Mouse (Mus musculus) c-Kit-positive CD71-negative TER-119-negative erythroid progenitor cells, embryonic 14.5 days (primary cell): ENCODE results near the gene Steap3.
"Not testable (repeated sequence)": the region's sequence is repeated elsewhere in the genome, so short reads cannot be mapped to it uniquely, and the experiment has no call there.

Source experiments
- DNase-seq: peaks from one replicate; pipeline ENCODE4 v3.0.0-alpha.2; 2013; ENCODE audit warnings: low read depth

Steap3 gene

GRCm38 (mm10) chr1:120272605-120273004 lies at the start of gene Steap3:
Gene Steap3 (minus strand): TSS chr1:120272705.
- DNase-seq = no peak

- DNase-seq = no peak
These were observed 48.9 kb upstream of the Steap3 start for GRCm38 (mm10) chr1:120321270-120322021.

GRCm38 (mm10) chr1:120305801-120306200 lies 33.3 kb upstream of the Steap3 start:
- no peak for DNase-seq

GRCm38 (mm10) chr1:120296936-120297335 lies 24.4 kb upstream of the Steap3 start:
- no peak for DNase-seq

GRCm38 (mm10) chr1:120293803-120294202 lies 21.3 kb upstream of the Steap3 start:
- DNase-seq = no peak

- no peak for DNase-seq
These were observed 19.2 kb upstream of the Steap3 start for GRCm38 (mm10) chr1:120291709-120292108.

- no peak for DNase-seq
These were observed 17.3 kb upstream of the Steap3 start for GRCm38 (mm10) chr1:120289843-120290242.

GRCm38 (mm10) chr1:120287679-120288078 lies 15.2 kb upstream of the Steap3 start:
- no peak for DNase-seq

- DNase-seq = not testable (repeated sequence)
These were observed 3.6 kb upstream of the Steap3 start for GRCm38 (mm10) chr1:120276058-120276457.

- DNase-seq = no peak
These were observed 2.7 kb upstream of the Steap3 start for GRCm38 (mm10) chr1:120275224-120275623.

GRCm38 (mm10) chr1:120270882-120271281 lies 1.6 kb downstream of the Steap3 start:
- DNase-seq = no peak

GRCm38 (mm10) chr1:120270115-120270514 lies 2.4 kb downstream of the Steap3 start:
- no peak for DNase-seq

- DNase-seq = no peak
These were observed 4.9 kb downstream of the Steap3 start for GRCm38 (mm10) chr1:120267631-120268030.

- DNase-seq = no peak
These were observed 6.0 kb downstream of the Steap3 start for GRCm38 (mm10) chr1:120266460-120266859.

- peak; percentile 81 for DNase-seq
These were observed 7.4 kb downstream of the Steap3 start for GRCm38 (mm10) chr1:120264861-120265686.

- DNase-seq = no peak
These were observed 9.3 kb downstream of the Steap3 start for GRCm38 (mm10) chr1:120263226-120263625.

GRCm38 (mm10) chr1:120261166-120261565 lies 11.3 kb downstream of the Steap3 start:
- DNase-seq = no peak

- peak; percentile 41 for DNase-seq
These were observed 13.3 kb downstream of the Steap3 start for GRCm38 (mm10) chr1:120259249-120259648.

GRCm38 (mm10) chr1:120258744-120259143 lies 13.8 kb downstream of the Steap3 start:
- DNase-seq = peak; percentile 30

GRCm38 (mm10) chr1:120258245-120258644 lies 14.3 kb downstream of the Steap3 start:
- no peak for DNase-seq

GRCm38 (mm10) chr1:120253751-120254150 lies 18.8 kb downstream of the Steap3 start:
- DNase-seq = no peak

GRCm38 (mm10) chr1:120252519-120253160 lies 19.9 kb downstream of the Steap3 start:
- DNase-seq = no peak

GRCm38 (mm10) chr1:120251193-120251592 lies 21.3 kb downstream of the Steap3 start:
- no peak for DNase-seq
